Mouse (Mus musculus): ENCODE results near the gene Hmox1. TPM values are rescaled to one million over a fixed set of nuclear protein-coding genes. Genes with fewer than 3 reads are reported as not detected.

Gene Hmox1
- polyA plus RNA-seq (2016; fragmentation: Nextera tagmentation; extraction: Ambion mirVana): 19.9 and 22.8 TPM in 2 replicates

DNA sequence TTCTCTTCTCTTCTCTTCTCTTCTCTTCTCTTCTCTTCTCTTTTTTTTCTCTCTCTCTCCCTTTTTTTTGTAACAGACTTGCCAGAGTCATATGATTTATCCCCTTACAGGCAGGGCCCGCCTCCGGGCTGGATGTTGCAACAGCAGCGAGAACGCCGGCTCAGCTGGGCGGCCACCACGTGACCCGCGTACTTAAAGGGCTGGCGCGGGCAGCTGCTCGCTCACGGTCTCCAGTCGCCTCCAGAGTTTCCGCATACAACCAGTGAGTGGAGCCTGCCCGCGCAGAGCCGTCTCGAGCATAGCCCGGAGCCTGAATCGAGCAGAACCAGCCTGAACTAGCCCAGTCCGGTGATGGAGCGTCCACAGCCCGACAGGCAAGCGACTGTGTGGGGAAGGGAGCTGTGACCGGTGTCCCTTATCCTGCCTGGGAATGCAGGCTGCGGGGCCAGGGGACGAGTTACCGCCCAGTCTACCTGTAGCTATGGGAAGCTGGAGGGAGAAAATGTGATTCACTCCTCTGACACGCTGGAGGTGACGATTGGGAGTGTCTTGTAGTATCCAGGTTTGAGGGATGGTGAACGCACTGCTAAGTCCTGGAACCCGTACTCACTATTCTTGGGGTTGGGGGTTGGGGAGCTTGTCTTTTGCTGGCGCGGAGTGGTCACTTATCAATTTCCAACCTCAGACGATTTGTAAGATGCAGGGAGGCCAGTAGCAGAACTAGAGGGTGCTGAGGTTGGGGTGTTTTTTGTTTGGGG is at the start of gene Hmox1:
TSS of gene Hmox1 (plus strand) at position 223 of the 758 bp plus-strand sequence.
- Histone ChIP-seq H3K4me3 (peak within 1 kb of the TSS; percentile 70), H3K36me3 (peaks cover 27% of the 10 kb centered on the region), H3K9me3 (no peaks in the 10 kb centered on the region), H3K27ac (peak within 1 kb of the TSS; percentile 87), H3K27me3 (ENCODE audit: insufficient read depth, poor library complexity, severe bottlenecking) (0 out of 2 replicates have a peak, but pooled peaks cover 7% of the 10 kb centered on the region), H3K4me1 (replicated peaks) (peaks cover 24% of the 10 kb centered on the region)
- DNase-seq (ENCODE audit: low spot score): peak; percentile 91
- WGBS: under 1% methylated on average over 36 of the region's 36 CpGs

DNA sequence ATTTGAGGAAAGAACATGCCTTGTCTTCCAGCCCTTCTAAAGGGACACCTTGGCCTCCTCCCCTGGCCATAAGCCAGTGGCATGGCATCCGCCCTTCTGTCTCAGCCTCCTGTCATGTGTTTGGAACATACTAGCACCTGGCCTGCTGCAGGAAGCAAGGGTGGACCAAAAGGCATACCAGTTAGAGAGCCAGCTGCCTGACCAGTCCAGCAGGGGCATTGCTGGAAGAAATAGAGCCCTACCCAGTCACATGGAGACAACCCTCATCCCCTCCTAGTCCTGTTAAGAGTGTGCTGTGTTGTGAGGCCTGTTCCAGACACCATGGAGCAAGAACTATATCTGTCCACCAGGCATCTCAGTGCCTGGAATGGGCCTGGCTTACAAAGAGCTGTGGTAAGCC is 47.1 kb upstream of the Hmox1 start:
- no peak for DNase-seq (ENCODE audit: low spot score)
- Histone ChIP-seq H3K36me3 (0 out of 2 replicates have a peak, but pooled peaks cover 4% of the 10 kb centered on the region), H3K9me3 (no peaks in the 10 kb centered on the region), H3K4me1 (replicated peaks) (no peaks in the 10 kb centered on the region), H3K27me3 (ENCODE audit: insufficient read depth, poor library complexity, severe bottlenecking) (no peaks in the 10 kb centered on the region), H3K27ac (no peak overlapping the region), H3K4me3 (no peak overlapping the region)
- WGBS: 97% methylated on average over 1 of the region's 1 CpGs

GRCm38 (mm10) chr8:75047784-75048183 is 45.6 kb upstream of the Hmox1 start:
- H3K4me3 ChIP-seq: no peak overlapping the region

DNA sequence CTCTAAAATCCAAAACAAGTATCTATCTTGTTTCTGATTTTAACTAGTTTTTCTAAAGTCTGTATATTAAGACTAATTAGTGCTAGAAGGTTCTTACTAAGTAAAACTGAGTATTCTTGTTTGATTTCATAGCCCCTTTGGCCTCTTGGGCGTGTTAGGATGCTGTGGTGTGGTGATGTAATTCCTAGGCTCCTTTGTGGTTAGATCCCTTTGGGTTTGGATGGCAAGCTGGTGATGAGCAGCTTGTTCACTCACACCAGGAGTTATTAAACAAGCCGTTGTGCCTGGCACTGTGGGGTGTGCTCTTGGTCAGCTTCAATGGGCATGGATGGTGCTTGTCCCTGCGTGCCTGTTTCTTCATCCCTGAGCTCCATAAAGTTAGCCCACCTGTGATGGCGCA is 40.1 kb upstream of the Hmox1 start:
- H3K36me3 ChIP-seq: peaks cover 20% of the 10 kb centered on the region
- 93% methylated on average over 4 of the region's 4 CpGs for WGBS
- H3K27me3 ChIP-seq (ENCODE audit: insufficient read depth, poor library complexity, severe bottlenecking): no peaks in the 10 kb centered on the region
- no peak for DNase-seq (ENCODE audit: low spot score)
- H3K27ac ChIP-seq: no peak overlapping the region
- H3K4me1 ChIP-seq (replicated peaks): no peaks in the 10 kb centered on the region
- no peaks in the 10 kb centered on the region for H3K9me3 ChIP-seq
- no peak overlapping the region for H3K4me3 ChIP-seq

More at GRCm38 (mm10) chr8:75047784-75048183, 45.6 kb upstream of the Hmox1 start:
- Histone ChIP-seq H3K36me3 (0 out of 2 replicates have a peak, but pooled peaks cover 4% of the 10 kb centered on the region), H3K9me3 (no peaks in the 10 kb centered on the region), H3K27me3 (ENCODE audit: insufficient read depth, poor library complexity, severe bottlenecking) (no peaks in the 10 kb centered on the region), H3K27ac (no peak overlapping the region), H3K4me1 (replicated peaks) (no peaks in the 10 kb centered on the region)
- 90% methylated on average over 3 of the region's 3 CpGs for WGBS
- no peak for DNase-seq (ENCODE audit: low spot score)

DNA sequence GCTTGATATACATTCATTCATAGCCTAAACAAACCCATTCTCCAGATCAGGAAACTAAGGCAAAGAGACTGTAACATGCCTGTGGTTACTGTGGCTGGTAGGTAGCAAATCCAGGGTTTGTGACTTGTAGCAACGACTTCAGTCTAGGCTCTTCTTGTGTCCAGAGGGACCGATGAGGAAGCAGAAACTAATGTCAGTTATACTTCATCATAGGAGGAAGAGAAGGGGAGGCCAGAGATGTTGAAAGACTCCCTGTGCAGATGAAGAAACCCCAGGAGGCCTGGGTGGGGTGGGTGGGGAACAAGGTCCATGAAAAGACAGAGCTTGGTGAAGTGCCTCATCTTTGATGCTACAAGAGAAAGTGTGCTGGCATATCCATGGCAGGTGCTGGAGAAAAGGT is 37.7 kb upstream of the Hmox1 start:
- DNase-seq (ENCODE audit: low spot score): no peak
- Histone ChIP-seq H3K27me3 (ENCODE audit: insufficient read depth, poor library complexity, severe bottlenecking) (no peaks in the 10 kb centered on the region), H3K36me3 (peaks cover 32% of the 10 kb centered on the region), H3K4me1 (replicated peaks) (no peaks in the 10 kb centered on the region), H3K4me3 (no peak overlapping the region), H3K27ac (no peak overlapping the region), H3K9me3 (no peaks in the 10 kb centered on the region)
- 92% methylated on average over 2 of the region's 2 CpGs for WGBS

- Histone ChIP-seq H3K36me3 (peaks cover 50% of the 10 kb centered on the region), H3K27ac (no peak overlapping the region), H3K9me3 (no peaks in the 10 kb centered on the region), H3K27me3 (ENCODE audit: insufficient read depth, poor library complexity, severe bottlenecking) (no peaks in the 10 kb centered on the region), H3K4me1 (replicated peaks) (peaks cover 6% of the 10 kb centered on the region), H3K4me3 (no peak overlapping the region)
- no peak for DNase-seq (ENCODE audit: low spot score)
- WGBS: 78% methylated on average over 6 of the region's 6 CpGs
Measured at GRCm38 (mm10) chr8:75060022-75060421, 33.4 kb upstream of the Hmox1 start.

DNA sequence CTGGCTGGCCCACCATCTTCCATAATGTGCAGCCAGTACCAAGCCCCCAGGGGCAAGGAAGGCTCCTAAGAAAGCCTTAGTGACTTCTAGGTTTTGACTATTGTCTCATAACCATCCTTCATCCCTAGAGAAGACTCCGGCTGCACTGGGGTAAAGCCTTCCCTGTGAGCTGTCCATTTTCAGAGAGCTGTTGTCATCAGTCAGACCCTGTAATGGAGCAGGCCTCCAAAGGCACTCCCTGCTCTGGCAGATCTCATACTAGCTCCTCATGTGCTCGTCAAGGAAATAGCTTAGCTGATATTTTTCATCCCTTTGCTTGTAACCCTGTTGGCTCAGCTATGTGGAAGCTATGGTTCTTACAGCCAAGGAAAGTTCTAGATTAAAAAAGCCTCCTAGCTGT is 32.6 kb upstream of the Hmox1 start:
- Histone ChIP-seq H3K36me3 (peaks cover 57% of the 10 kb centered on the region), H3K4me3 (no peak overlapping the region), H3K27me3 (ENCODE audit: insufficient read depth, poor library complexity, severe bottlenecking) (no peaks in the 10 kb centered on the region), H3K27ac (no peak overlapping the region), H3K4me1 (replicated peaks) (peaks cover 6% of the 10 kb centered on the region), H3K9me3 (no peaks in the 10 kb centered on the region)
- WGBS: 90% methylated on average over 2 of the region's 2 CpGs
- no peak for DNase-seq (ENCODE audit: low spot score)

- Histone ChIP-seq H3K36me3 (peaks cover 56% of the 10 kb centered on the region), H3K27ac (no peak overlapping the region), H3K4me1 (replicated peaks) (peaks cover 6% of the 10 kb centered on the region), H3K4me3 (no peak overlapping the region), H3K27me3 (ENCODE audit: insufficient read depth, poor library complexity, severe bottlenecking) (no peaks in the 10 kb centered on the region), H3K9me3 (no peaks in the 10 kb centered on the region)
- DNase-seq (ENCODE audit: low spot score): peak; percentile 13
- WGBS: 66% methylated on average over 3 of the region's 3 CpGs
Measured at GRCm38 (mm10) chr8:75063290-75063689, 30.1 kb upstream of the Hmox1 start.

GRCm38 (mm10) chr8:75064790-75065189 is 28.6 kb upstream of the Hmox1 start:
- H3K27ac ChIP-seq: no peak overlapping the region
- peaks cover 6% of the 10 kb centered on the region for H3K4me1 ChIP-seq (replicated peaks)
- H3K36me3 ChIP-seq: peaks cover 47% of the 10 kb centered on the region
- H3K27me3 ChIP-seq (ENCODE audit: insufficient read depth, poor library complexity, severe bottlenecking): no peaks in the 10 kb centered on the region
- no peaks in the 10 kb centered on the region for H3K9me3 ChIP-seq
- no peak for DNase-seq (ENCODE audit: low spot score)
- no peak overlapping the region for H3K4me3 ChIP-seq
- 79% methylated on average over 3 of the region's 3 CpGs for WGBS

GRCm38 (mm10) chr8:75067287-75067686 is 26.1 kb upstream of the Hmox1 start:
- DNase-seq (ENCODE audit: low spot score): no peak
- Histone ChIP-seq H3K27ac (no peak overlapping the region), H3K4me3 (no peak overlapping the region), H3K4me1 (replicated peaks) (peaks cover 6% of the 10 kb centered on the region), H3K27me3 (ENCODE audit: insufficient read depth, poor library complexity, severe bottlenecking) (no peaks in the 10 kb centered on the region), H3K36me3 (peaks cover 36% of the 10 kb centered on the region), H3K9me3 (no peaks in the 10 kb centered on the region)
- WGBS: 76% methylated on average over 6 of the region's 6 CpGs

- no peak for DNase-seq (ENCODE audit: low spot score)
- 84% methylated on average over 1 of the region's 1 CpGs for WGBS
- Histone ChIP-seq H3K27ac (no peak overlapping the region), H3K4me1 (replicated peaks) (no peaks in the 10 kb centered on the region), H3K36me3 (peaks cover 19% of the 10 kb centered on the region), H3K9me3 (no peaks in the 10 kb centered on the region), H3K27me3 (ENCODE audit: insufficient read depth, poor library complexity, severe bottlenecking) (no peaks in the 10 kb centered on the region), H3K4me3 (no peak overlapping the region)
Measured at GRCm38 (mm10) chr8:75070297-75070696, 23.1 kb upstream of the Hmox1 start.

GRCm38 (mm10) chr8:75071627-75072346 is 21.6 kb upstream of the Hmox1 start:
- Histone ChIP-seq H3K27me3 (ENCODE audit: insufficient read depth, poor library complexity, severe bottlenecking) (no peaks in the 10 kb centered on the region), H3K27ac (0 out of 2 replicates have a peak overlapping the region, but pooled peaks have one; percentile 16), H3K9me3 (no peaks in the 10 kb centered on the region), H3K4me3 (no peak overlapping the region), H3K4me1 (replicated peaks) (no peaks in the 10 kb centered on the region), H3K36me3 (peaks cover 11% of the 10 kb centered on the region)
- 31% methylated on average over 4 of the region's 4 CpGs for WGBS
- peak; percentile 79 for DNase-seq (ENCODE audit: low spot score)

GRCm38 (mm10) chr8:75074876-75075275 is 18.5 kb upstream of the Hmox1 start:
- DNase-seq (ENCODE audit: low spot score): no peak
- H3K4me3 ChIP-seq: no peak overlapping the region
- 97% methylated on average over 1 of the region's 1 CpGs for WGBS
- H3K9me3 ChIP-seq: no peaks in the 10 kb centered on the region
- H3K4me1 ChIP-seq (replicated peaks): no peaks in the 10 kb centered on the region
- H3K27ac ChIP-seq: no peak overlapping the region
- H3K27me3 ChIP-seq (ENCODE audit: insufficient read depth, poor library complexity, severe bottlenecking): no peaks in the 10 kb centered on the region
- no peaks in the 10 kb centered on the region for H3K36me3 ChIP-seq
